Mouse (Mus musculus) gastrocnemius, postnatal 36 days (tissue): ENCODE measurements around the gene Eya2. TPM values are rescaled to one million over a fixed set of nuclear protein-coding genes. Genes with fewer than 3 reads are reported as not detected.

ENCODE experiments used
- DNase-seq, 2 experiments: peaks; one replicate each; pipeline ENCODE4 v3.0.0; 2022
- intact Hi-C: fragments of 180-260 bp; cut with DNase I; formaldehyde crosslinking; loops from one replicate; pipeline ENCODE4 v1.15.1; 2025
- total RNA-seq, 2 experiments: library from RNA; stranded (reverse); gene quantifications; 2 replicates each; pipeline ENCODE4 v1.2.3; 2021

Gene Eya2
- total RNA-seq, 2 experiments from 2014 or later: 3.2 TPM

- intact Hi-C loops: no loop called here
- no peak for DNase-seq
Measured at GRCm38 (mm10) chr2:165809091-165809490, 214.3 kb downstream of the Eya2 start.

DNA sequence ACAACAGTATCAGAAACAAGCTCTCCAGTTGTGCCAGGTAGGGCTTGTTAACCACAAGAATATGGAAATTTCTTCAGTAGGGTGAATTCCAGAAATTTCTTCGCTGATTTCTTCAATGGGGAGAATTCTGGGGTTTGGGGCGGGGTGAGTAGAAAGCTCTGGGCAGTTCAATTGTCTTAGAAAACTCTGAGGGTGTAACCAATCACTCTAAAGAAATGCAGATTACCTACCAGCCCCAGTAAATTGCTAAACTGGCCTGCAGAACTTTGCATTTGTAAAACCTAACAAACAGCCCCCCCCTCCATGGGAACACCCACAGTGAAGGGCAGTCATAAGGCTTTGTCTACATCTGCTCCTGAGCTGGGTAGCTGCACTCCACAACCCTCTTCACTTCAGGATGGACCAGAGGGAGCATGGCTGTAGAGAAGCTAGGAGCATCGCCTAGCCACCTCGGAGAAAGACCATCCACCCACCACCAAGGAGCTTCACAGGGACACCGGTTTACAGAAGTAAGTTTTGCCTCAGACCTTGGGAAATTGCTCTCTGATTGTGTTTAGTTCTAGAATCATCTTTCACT lies 215.2 kb downstream of the Eya2 start:
- intact Hi-C loops: no loop called here
- DNase-seq: no peak

GRCm38 (mm10) chr2:165811536-165811935 lies 216.7 kb downstream of the Eya2 start:
- DNase-seq: peak in 1 of 2 experiments; percentile 38
- intact Hi-C loops: no loop called here

- intact Hi-C loops: no loop called here
- no peak for DNase-seq
Measured at GRCm38 (mm10) chr2:165812889-165813288, 218.1 kb downstream of the Eya2 start.

DNA sequence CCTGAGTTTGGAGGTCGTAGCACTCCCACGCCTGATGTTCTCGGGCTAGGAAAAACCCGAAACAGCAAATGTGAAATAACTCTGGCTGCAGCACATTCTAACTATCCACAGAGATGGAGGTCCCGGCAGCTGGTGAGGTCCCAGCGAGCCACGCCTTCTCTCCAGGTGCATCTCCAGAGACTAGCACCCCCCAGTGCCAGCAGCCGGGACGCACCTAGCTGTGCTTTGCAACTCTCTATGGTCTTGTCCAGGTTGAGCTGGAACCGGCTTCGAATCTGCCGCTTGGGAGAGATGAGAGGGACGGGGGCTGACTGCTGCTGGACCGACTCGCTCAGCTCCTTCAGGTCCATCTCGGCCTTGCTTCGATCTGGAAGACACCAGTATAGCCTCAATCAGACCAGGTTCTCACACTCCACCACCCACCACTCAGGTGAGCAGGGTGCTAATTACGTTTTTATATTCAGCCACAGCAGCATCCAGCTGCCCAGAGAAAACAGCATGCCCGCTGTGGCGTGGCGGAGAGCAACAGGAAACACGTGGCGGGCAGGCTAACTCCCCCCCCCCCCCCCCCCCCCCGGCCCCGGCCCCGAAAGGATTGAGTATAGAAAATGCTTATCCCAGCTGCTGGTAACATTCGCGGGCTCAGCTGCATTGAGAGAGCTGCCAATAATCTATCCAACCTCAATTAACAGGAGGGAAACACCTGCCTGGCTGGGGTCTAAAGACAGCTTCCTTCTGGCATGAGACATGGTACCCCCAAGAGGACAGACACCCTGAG lies 220.5 kb downstream of the Eya2 start:
- intact Hi-C loops: no loop called here

GRCm38 (mm10) chr2:165817437-165817836 lies 222.6 kb downstream of the Eya2 start:
- intact Hi-C loops: no loop called here
- DNase-seq: no peak

More for the DNA sequence above, 220.5 kb downstream of the Eya2 start:
- DNase-seq: no peak

DNA sequence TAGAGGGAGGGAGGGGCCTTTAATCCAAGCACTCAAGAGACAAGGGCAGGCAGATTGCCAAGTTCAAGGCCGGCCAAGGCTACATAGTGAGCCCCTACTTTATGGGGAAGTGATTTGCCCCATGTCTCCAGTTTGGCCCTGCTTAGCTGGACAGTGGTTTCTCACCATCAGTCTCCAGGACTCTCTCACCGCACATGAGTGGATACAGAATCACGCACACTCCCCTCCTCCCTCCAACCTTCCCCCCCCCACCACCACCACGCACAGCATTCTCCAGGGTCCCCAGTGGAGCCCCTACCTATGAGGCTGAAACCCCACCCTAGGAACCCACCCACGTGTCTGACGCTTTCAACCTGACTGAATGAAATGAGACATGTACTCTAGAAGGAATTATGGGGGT lies 223.7 kb downstream of the Eya2 start:
- DNase-seq: no peak
- intact Hi-C loops: no loop called here

GRCm38 (mm10) chr2:165818985-165819948 lies 224.4 kb downstream of the Eya2 start:
- intact Hi-C loops: loop anchor here (1.0 kb wide), 1 partner anchor 95 kb away; no protein-coding TSS in a partner anchor
- DNase-seq: peak; percentile 55 to 57

GRCm38 (mm10) chr2:165820073-165820472 lies 225.2 kb downstream of the Eya2 start:
- no peak for DNase-seq

DNA sequence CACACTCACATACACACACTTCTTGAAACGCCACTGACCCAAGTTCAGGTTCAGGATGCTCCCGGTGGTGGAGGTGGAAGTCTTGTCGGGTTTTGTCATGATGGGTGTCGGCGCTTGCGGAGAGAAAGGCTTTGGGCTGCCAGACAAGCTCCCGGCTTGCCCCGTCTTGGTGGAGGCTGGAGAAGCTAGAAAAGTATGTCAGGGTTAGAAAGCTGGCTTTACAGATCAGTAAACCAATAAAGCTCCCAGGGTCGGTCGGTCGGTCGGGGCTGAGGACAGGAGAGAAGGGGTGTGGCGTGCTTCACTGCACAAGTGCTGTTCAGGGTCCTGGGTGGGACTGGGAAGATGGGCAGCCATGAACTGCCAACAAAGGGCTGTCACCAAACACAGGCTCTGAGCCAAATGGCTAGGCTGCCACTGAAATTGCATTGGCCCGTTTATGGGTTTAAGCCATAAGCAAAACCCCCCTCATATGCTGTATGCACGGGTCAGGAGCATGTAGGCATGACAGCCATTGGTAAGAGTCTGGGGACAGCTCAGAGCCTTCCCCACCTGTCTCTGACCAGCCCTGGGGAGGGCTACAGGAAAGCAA lies 225.8 kb downstream of the Eya2 start:
- intact Hi-C loops: loop anchor here (5.0 kb wide), 1 partner anchor 227 kb away; no protein-coding TSS in a partner anchor
- no peak for DNase-seq

More at GRCm38 (mm10) chr2:165820073-165820472, 225.2 kb downstream of the Eya2 start:
- intact Hi-C loops: loop anchor here (5.0 kb wide), 1 partner anchor 227 kb away; no protein-coding TSS in a partner anchor

Other genes starting within 250 kb of the Eya2 start
- gene Zfp663, start 226.3 kb upstream of the Eya2 start, total RNA-seq: not detected
- gene Zfp334, start 206.8 kb upstream of the Eya2 start, total RNA-seq: 1 to 10 TPM; 1.5 to 2.0 TPM
- under 1 TPM in 1 of 2 experiments, not detected in 1; 0.08 TPM for gene Ocstamp, start 194.6 kb upstream of the Eya2 start, total RNA-seq
- gene Slc13a3, start 121.8 kb upstream of the Eya2 start, total RNA-seq: under 1 TPM in 1 of 2 experiments, not detected in 1; 0.27 TPM
- gene Trp53rka, start 101.7 kb upstream of the Eya2 start, total RNA-seq: 1 to 10 TPM; 7.4 to 9.4 TPM
- gene Slc2a10, start 91.2 kb upstream of the Eya2 start, total RNA-seq: 1 to 10 TPM; 1.3 to 1.4 TPM